Mouse (Mus musculus): Measurements from ENCODE around the gene Kcne3.

Kcne3 gene

DNA sequence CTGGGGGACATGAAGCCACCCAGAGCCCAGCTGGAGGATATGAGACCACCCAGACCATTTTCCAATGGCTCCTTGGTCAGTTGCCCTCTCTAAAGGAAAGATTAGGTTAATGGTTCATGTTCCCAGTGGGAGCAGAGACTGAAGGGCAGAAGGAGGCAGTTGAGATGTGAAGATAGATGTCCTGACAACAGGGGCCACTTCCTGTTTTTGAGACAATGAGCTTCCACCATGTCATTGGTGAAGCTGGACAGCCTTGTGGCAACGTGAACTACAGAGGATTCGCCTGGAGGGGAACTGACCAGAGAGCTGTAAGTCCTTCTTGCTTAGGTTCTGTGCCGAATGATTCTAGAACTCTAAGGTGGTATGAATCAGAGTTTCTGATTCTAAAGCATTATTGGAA is at the start of gene Kcne3:
Gene Kcne3, plus strand, starts transcription at position 234 of the 400 bp plus-strand sequence.
- DNase-seq (ENCODE audit: low spot score): no peak

DNA sequence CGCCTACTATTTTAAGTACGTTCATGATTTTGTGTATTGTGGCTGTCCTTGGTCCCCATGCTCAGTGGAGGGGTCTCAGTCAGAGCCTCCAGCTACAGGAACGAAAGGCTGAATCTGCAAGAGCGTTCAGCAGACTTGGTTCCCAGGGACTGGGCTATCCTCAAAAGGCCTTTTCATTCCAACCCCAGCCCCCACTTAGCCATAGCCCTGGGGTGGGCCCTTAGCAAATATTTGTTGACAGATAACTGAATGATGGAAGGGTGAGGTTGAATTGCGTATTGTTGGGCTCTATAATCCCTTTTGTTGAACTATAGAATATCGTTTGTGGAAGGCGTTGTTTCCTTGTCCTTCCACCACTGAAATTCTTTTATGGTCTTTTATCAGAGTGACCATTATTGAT is 49.8 kb upstream of the Kcne3 start:
- no peak for DNase-seq (ENCODE audit: low spot score)

DNA sequence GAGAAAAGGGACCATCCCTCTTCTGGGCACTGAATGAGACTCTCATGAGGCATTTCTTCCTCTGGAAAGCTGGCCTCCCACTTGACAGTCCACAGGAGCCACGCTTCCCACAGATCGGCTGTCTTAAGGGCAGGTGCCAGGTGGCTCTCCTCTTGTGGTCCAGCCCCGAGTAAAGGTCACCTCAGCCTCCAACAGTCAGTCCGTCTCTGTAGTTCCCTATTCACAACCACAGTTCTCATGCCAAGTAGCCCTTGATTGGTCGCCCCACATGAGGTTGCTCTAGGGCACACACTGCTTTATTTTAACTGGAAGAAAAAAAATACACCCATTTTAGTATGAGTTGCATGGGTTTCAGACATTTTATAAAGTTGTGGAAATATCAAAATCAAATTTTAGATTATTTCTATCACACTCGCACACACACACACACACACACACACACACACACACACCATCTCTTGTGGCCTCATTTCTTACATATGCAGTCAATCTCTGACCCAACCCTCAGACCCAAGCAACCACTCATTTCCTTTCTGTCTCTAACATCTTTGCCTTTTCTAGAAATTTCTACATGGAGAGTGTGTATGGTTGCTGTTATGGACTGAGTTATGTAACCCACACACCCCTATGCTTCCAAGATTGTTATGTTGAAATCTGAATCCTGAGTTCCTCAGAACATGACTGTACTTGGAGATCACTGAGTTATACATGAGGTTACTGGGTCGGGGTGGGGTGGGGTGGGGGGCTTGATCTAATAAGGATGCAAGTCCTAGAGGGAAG is 47.9 kb upstream of the Kcne3 start:
- DNase-seq (ENCODE audit: low spot score): no peak

DNA sequence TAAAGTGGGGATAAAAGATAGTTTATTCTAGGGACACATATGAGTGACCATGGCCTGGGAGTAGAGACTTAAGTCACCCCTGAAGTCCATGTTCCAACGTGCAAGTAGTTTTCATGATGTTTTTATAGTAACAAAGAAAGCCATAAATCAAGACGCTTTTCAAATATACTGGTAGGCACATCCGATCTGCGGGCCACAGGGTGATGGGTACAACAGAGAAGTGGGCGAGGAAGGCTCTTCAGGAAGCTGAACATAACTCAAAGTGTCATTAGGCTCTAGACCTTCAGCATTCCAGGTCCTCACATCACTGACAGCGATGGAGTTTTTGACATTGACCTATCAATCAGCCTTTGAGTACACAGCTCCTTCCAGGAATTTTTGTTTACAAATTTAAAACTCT is 45.7 kb upstream of the Kcne3 start:
- DNase-seq (ENCODE audit: low spot score): no peak

DNA sequence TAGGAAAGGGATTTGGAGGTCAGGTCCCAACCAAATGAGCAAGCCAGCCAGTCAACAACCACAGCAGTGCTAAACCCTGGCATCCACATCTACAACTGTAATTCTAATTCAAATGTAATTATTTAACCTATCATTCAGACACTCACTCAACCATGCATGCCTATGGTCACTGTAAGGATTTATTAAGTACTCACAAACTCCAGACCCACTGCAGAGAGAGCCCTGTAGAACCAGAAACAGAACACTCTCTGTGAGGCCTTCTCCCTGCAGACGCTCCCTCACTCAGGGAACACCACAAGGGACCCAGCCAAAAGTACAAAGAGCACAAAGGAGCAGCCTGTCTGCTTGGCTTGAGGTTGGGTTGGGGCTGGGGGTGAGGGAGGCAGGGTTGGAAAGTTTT is 43.9 kb upstream of the Kcne3 start:
- no peak for DNase-seq (ENCODE audit: low spot score)

DNA sequence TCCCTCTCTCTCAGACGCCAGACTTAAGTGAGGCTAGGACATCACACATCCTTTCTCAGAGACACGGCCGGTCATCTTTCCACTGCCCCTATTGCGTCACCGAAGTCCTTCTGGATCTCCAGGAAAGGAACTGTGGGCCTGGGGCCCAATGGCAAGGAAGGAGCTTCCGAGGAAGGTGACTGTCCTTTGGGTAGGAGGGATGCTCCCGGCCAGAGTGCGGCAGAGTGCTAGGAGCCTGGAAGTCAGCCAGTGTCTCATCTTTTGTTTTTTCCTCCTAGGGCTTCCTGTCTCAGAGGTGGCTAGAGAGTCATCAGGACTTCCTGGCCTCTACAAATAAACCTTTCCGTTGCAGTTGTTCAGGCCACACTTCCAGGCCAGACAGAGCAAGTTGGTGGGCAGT is 39.3 kb upstream of the Kcne3 start:
- no peak for DNase-seq (ENCODE audit: low spot score)

DNA sequence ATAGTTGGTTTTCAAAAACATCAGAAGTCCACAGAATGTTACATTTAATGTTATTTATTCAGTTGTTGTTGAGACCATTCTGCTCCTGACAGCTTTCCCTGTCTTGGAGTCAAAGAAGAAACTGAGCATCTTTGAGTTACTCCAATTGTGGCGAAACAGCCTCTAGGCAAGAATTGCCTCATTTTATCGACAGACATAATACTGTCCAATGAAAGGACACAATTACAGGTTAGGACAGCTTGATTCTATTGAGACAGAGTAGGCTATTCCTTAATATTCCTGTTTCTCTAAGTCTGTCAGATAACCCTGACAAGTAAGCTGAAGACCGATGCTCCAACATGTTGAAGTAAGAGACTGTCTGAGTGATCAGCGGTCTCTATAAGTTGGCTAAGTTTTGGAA is 38.2 kb upstream of the Kcne3 start:
- no peak for DNase-seq (ENCODE audit: low spot score)

DNA sequence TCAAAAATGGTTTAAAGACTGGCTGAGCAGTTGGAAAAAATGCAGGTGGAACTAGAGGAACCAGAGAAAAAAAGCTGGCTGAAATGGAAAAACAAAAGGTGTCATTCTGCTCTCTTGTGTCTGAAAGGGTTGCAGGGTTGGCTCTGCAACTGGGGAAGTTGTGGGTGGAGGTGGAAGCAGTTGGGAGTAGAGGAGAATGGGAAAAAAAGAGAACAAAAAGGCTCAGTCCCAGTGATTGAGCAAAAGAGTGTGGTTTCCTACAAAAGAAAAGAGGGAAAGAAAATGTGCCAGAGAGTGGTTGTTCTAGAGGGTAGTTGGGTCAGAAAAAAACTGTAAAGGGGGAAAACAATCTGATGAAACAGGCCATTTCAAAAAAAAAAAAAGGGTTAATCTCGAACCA is 35.7 kb upstream of the Kcne3 start:
- DNase-seq (ENCODE audit: low spot score): no peak

DNA sequence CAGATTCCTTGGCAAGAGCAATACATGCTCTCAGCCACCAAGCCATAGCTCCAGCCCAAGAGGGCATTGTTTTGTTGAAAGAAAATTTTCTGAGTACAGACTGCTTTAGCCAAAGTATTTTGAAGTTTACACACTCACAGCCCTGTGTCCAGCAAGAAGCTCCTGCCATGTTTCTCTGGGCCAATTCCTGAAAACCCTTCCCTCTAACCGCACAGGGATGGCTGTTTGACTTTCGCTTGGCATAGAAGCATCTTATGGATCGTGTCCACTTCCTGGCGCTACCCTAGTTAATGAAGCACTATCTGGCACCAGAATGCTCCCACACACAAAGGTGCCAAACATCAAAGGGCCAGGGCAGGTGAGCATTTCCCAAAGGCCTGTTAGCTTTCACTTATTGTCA is 27.7 kb upstream of the Kcne3 start:
- no peak for DNase-seq (ENCODE audit: low spot score)

DNA sequence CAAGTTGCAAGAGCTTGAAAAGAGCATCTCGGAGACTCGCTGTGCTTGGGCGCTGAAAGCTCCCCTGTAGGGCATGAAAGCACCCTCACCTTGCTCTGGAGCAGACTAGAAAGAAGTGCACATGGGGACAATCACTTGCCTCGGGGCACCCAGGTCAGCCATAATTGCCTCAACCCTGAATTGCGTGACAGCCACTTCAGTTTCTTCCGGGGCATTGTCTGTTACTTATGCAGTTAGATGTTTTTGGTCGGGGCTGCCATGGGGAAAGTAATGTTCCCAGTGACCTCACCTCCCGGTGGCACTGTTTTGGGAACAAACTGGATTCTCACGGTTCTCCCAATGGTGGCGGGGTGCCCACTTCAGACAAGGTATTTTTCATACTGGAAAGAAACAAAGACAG is 26.2 kb upstream of the Kcne3 start:
- DNase-seq (ENCODE audit: low spot score): no peak

DNA sequence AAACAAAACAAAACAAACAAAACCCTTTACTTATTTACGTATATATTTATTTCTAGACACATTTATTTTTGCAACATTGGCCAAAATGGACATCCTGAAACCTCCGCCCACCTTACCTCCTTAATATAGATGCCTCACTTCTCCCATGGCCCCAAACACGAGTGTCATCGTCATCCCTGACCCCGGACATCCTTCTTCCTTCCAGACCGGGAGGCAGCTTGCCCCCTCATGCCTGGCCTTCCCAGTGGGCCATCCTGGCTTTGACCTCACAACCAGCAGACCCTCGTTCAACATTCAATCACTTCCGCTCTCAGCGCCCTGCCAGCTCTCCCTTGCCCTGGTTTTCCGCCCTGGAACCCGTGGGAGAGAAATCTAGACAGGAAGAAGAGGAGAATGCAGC is 25.7 kb upstream of the Kcne3 start:
- no peak for DNase-seq (ENCODE audit: low spot score)

DNA sequence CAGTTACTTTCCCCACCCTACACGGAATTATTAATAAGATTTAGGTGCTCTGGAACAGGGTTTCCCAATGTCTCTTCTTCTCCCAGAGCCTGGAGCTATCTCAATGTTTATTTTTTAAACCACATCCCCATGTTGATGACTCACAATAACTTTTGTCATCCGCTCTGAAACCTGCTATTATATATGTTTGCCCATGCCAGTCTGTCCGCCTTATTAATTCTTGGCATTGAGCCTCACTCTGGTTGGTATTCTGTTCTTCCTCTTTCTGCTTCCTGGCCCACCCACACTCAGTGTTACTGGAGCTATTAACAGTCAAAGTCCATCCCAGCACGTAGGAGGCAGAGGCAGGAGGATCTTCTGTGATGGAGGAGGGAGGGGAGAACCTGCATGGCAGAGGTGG is 18.6 kb upstream of the Kcne3 start:
- DNase-seq (ENCODE audit: low spot score): no peak

DNA sequence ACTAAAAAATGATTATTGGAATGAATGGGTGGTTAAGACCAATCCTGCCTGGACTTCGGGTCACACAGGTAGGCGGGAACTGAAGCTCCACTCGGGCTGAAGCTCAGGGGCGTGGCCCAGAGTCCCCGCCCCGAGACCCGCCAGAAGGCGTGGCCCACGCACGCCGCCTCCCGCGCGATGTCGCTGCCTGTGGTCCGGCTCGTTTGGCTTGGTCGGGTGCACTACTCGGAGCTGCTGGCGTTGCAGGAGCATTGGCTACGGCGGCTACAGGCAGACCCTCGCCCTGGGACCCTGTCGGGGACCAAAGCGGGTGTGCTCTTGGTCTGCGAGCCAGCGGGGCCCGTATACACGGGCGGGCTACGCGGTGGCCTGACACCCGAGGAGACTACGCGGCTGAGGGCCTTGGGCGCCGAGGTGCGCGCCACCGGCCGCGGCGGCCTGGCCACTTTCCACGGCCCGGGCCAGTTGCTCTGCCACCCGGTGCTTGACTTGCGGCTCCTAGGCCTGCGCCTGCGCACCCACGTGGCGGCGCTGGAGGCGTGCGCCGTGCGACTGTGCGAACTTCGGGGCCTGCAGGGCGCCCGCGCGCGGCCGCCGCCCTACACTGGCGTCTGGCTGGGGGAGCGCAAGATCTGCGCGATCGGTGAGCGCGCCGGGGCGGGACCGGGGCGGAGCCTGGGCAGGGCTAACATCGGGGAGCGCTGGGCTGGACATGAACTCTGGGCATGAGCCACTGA is 17.0 kb upstream of the Kcne3 start, which contains the start of gene Lipt2:
Gene Lipt2, plus strand, starts transcription at position 173 of the 737 bp plus-strand sequence.
- DNase-seq (ENCODE audit: low spot score): peak; percentile 91

DNA sequence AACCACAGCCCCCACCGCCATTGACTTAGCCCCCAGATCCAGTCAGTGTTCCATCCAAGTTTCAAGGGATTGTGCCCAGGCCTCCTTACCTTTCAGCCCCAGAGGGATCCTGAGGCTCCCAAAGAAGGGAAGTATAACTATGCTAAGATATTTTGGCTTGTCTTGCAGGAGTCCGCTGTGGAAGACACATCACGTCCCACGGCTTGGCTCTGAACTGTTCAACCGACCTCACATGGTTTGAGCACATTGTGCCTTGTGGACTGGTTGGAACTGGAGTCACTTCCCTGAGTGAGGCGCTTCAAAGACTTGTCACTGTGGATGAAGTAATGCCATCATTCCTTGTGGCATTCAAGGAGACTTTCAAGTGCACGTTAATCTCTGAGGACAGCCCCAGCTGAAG is 16.3 kb upstream of the Kcne3 start:
- peak; percentile 13 for DNase-seq (ENCODE audit: low spot score)

DNA sequence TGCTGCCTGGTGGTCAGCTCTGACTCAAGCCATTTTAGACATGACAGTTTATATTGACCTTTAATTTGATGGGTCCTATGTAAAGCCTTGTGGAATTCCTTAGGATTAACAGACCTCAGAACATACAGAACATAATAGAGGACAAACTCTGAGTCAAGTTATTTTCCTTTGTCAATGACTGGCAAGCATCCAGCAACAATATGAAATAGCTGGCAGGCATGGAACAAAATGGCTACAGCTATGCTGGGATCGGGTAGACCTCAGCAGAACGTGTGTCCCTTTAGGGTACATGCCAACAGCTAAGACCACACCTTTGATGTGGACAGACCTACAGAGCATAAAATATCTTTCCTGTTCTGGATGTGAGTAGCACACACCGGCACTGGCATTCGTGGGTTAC is 12.8 kb upstream of the Kcne3 start:
- DNase-seq (ENCODE audit: low spot score): no peak

DNA sequence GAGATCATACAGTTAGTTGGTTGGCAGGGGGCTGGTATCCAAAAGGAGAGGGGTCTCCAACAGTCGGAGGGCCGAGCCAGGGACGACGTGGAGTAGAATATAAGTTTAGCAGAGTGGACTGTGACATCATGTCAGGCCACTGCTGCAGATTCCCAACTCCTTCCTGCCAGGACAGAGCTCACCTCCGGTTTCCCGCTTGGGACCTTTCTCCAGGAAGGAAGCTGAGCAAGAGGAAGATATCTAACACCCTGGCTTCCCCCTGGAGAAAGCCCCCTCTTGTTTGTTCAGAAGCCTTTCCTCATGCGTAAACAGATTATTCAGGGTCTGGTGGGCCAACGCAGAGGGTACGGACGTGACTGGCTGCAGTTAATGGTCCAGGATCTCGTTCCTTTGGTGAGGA is 7.6 kb upstream of the Kcne3 start:
- no peak for DNase-seq (ENCODE audit: low spot score)

DNA sequence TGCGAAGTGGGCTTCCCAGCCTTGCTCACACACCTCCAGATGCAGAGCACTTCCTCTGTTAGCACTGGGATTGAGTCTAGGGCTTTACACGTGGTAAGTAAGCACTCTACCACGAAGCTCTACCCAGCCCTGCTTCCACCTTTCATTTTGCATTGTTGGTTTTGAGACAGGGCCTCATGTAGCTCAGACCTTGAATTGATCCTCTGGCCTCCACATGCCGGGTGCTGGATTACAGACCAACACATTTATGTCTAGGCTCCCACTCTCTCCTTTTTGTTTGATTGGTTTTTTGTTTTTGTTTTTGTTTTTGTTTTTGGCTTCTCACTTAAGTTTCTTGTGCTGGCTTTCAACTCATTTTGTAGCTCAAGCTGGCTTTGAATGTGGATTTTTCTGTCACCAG is 5.5 kb upstream of the Kcne3 start:
- no peak for DNase-seq (ENCODE audit: low spot score)

DNA sequence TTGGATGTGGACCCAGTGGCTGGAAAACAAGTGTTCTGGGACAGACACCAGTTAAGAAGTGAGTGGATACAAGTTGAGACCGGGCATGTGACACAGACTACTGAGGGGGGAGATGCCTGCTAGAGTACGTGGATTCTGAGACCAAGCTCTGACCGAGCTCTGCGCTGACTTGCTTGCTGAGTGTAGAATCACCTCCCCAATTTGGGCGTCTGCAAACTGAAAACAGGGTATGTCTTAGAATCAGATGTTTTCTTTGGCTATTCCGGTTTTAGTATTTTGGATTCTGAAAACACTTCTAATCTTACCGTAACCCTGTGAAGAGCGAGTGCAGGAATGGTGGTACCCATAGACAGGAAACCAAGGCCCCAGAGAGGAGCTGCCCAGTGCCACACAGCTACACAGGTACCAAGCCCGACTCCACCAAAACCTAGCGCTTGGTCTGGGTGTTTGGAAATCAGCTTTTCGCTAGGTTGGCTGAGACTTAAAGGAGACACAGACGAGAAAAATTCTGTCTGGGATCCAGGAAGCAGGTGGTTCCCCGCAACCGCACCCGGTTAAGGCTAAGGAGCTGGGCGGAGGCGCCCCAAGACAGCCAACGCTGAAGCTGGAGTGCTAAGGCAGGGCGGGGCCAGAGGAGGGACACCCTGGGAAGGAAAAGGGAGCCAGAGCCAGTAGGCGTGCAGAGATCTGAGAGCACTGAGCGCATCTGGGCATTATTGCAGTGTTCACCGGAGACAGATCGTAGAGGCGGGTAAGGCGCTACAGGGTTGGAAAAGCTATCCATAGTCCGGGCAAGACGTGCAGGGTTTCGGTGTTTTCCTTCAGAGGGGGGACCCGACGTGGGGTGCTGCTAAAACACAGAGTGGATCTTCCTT is 2.0 kb downstream of the Kcne3 start:
- DNase-seq (ENCODE audit: low spot score): peak; percentile 19

DNA sequence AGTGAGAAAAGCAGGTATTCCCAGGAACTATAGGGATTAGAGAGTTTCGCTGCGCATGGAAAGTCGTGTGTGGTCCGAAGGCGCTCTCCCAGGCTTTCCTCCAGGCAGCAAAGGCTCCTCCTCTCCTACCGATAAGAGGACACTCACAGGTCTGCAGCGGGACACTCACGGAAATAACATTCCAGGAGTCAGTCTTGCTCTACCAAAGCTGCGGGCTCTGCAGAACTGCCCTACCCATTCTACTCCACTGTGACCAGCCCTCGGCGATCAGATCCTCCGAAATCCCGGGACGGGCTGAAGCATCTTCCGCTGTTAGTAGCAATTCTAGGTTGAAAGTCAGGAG is 2.6 kb downstream of the Kcne3 start:
- DNase-seq (ENCODE audit: low spot score): no peak

DNA sequence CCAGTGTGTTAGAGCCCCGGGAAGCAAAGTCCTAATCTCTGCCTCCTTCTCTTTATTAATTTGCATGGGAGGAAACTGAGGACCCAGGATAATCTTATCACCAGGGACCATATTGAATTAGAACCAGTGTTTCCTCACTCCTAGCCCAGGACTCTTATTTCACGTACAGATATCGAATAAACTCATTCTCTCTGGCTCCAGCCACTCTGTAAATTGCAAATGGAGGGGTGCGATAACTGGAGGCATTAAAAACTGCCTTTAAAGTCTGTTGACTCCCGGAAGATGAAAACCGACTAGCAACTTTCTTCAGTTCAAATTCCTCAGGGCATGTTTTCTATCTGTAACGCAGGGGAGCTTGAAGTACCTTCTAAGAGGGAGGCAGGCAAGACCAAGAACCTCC is 3.1 kb downstream of the Kcne3 start:
- DNase-seq (ENCODE audit: low spot score): no peak

DNA sequence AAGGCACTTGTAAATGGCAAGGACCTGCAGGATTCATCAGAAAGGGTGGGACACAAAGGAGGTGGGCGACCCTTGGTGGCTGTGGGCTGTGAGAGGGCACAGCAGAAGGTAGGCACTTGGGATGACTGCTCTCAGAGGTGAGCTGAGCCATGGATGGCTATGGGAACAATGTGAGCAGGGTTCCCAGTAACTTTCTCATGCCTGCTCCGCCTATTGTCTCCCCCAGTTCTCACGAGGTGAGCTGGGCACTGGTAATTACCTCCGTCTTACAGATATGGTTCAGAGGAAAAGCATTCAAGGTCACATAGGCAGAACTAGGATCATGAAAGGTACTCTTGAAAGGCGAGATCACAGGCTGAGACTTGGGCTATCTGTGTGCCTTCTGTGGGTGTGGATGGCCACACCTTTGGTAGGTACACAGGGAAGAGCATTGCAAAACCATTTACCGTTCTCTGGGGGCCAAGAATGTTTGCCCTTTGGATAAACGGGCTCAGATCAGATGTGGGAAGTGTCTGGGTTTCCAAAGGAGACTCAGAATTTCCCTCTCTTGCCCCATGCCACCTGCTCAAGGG is 3.6 kb downstream of the Kcne3 start:
- no peak for DNase-seq (ENCODE audit: low spot score)

DNA sequence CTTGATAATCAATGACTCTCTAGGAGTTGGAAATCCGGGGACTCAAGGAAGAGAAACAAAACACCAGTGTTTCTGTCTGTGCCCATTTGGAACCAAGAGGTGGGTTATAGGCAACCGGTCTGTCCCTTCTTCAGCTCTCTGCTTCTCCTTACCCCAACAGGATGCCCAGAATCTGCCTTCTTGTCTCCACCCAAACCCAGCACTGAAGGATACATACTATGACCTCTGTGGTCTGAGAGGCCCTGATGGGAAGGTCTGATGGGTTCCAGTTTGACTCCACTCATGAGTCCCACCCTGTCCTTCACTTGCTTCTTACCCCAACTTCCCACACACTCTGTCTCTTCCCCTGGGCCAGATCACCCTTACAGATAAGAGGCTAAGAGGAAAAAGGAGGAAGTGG is 4.9 kb downstream of the Kcne3 start:
- no peak for DNase-seq (ENCODE audit: low spot score)

DNA sequence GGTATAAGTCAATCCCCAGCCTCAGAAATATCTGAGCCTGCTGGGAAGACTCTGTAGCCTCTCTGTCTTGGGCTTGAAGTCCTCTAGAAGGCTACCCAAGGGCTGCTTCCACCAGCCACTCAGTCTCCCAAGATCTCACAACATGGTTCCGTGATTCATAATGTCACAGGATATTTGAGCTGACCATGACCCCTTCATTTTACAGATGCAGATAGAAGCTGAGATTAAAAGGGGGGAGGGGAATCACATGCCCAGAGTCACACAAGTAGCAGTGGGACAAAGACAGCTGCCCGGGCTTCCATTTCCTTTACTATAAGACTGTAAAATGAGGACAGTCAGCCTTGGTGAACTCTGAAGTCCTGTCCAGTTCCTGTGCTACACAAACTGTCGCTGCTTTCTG is 5.3 kb downstream of the Kcne3 start:
- DNase-seq (ENCODE audit: low spot score): no peak

Data from testis, postnatal 14 days (tissue).